Mouse (Mus musculus) urinary bladder, adult 18-20 months (tissue): Measurements from ENCODE around the gene Nfia.

Experiments
- DNase-seq, 2 experiments: peaks; one replicate each; pipeline ENCODE4 v3.0.0; 2022; ENCODE audit warnings: low spot score in 2 of 2, mixed read lengths in 2 of 2

Gene Nfia

DNA sequence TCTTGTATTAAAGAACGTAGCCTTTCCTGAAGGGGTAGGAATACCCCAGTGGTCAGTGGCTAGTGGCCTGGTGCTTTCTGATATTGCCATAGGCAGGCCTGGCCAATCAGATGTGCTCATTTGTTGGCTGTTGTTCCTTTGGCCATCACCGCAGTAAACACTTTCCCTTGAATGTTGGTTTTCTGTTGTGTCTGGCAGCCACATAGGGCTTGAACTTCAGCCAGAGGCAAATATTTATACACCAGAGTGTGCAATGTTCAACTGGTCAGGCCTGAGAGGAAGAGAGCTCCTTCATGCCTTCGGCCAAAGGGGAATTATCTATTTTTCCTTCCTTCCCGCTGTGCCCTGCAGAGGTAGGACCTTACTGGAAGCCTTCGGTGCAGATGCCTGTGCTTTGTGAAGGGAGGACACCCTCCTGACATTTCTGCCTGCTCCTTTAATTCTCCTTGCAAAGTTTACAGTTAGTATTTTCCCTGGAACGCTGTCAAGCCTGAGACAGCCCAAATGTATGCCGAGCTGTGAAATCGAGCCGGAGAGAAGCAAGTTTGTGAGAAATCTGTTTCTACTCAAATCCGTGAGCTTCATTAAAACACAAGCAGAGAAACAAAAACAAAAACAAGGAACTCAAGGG lies 95.9 kb downstream of the Nfia start:
- no peak for DNase-seq

DNA sequence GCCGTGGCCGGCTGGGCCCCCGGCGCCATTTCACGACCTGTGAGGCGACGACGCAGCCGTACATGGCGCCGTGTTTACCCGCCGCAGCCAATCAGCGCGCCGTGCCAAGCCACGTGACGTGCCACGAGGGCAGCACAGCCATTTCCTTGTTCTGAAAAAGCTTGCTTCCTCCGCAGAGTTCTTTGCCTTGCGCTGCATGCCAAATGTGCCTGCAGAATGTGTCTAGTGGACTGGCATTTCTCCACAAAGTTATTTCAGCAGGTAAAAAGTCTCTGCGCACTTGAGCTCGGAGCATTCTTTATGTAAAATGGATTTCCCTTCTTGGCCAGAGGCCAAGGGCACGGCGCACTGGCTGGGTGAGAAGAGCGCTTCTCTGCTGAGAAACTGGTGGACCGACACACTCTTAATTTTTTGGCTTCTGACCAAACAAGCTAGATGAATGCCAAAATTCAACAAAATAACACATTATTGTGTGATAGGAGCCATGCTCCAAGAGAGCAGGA lies 96.5 kb downstream of the Nfia start:
- DNase-seq: peak; percentile 57 to 89

DNA sequence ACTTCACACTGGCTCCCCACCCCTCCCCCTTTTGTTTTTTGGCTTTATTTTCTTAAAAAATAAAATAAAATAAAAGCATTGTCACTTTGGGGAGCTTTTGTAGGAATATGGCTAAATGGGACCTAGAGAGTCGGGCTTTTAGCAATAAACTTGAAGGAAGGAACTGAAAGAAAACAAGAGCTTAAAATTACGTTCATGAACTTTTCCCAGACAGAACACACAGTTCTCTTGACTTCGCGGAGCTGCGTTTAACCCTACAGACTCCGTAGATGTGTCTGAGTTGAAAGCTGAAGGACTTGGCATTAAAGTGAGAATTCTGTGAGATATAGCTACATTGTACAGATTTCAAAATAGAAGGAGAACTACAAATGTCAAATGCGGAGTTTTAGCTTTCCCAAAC lies 96.9 kb downstream of the Nfia start:
- no peak for DNase-seq

DNA sequence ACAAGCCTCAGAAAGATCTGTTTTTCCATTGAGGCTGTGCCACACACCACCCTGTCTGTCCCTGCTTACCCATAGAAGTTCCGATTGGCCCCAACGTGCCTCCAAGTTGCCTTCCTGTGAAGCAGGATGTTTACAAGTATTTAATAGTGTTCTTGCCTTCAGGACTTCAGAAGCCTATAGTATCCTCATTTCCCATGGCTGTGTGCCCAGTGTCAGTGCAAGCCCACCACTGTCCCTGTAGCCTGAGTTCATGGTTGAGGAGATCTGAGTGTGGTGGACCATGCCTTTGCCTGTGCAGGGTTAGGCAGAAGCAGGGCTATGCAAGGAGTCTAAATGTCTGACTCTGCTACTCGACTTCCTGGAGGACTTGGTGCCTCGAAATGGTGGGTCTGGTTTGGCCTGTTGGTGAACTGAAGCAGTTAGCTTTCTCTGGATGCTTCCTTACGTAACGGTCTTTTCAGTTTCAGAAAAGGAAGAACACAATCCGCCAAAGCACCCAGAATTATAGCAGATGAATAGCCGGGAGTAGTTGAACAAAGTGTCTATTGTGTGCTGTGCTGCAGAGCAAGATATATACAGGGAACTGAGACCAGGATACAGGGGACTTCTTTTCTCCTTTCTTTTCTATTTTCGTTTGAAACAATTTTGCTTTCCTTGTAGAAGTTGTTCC lies 99.4 kb downstream of the Nfia start:
- DNase-seq: no peak

DNA sequence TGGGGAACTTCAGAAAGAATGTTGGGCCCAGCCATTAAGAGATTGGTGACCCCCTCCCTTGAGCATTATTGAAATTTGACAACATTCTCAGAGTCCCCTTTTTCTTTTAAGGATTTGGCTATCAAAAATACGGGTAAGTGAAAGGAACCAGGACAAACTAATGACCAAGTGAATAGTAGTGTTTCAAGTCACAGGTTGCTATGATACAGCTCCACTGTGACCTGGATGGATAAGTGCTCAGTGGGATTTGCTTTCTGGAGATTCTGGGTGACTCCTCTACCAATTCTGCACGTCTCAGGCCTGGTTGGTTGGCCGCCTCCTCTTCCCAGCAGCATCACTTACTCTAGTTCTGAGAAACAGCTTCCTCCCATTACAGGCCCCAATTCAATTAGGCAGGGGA lies 102.4 kb downstream of the Nfia start:
- DNase-seq: no peak

DNA sequence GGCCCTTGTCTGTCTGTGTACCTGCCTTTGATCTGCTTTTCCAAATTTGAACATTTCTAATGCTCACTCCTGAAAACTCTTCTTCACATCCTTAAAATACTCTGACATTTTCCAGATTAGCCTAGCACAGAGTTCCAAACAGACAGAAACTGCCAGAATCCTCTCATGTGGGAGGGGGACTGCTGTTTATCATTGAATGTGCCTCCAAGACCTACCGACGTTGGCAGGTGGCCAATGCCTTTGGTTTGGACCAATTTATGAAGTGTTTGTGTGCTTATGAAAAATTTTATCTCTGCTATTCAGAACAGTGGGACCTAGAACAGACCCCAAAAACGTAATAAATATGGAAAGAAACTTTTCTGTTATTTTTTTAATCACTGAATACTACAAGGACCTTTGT lies 103.4 kb downstream of the Nfia start:
- no peak for DNase-seq

DNA sequence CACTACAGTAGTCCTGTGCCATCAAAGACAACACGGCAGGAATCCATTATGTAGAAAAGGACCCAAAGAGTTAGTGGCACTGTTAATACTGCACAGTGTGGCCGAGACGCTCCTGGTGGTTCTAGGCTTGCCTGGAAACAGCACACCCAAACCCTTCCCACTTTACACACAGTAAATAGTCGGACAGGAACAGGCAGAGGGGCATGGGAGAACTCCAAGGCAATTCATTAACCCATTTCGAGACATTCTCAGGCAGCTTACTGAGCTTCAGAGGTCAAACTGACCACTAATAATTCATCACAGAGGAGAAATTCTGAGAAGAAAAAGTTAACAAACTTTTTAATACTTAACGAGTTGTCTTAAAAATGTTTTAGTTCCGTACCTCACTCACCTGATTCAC lies 107.2 kb downstream of the Nfia start:
- no peak for DNase-seq

DNA sequence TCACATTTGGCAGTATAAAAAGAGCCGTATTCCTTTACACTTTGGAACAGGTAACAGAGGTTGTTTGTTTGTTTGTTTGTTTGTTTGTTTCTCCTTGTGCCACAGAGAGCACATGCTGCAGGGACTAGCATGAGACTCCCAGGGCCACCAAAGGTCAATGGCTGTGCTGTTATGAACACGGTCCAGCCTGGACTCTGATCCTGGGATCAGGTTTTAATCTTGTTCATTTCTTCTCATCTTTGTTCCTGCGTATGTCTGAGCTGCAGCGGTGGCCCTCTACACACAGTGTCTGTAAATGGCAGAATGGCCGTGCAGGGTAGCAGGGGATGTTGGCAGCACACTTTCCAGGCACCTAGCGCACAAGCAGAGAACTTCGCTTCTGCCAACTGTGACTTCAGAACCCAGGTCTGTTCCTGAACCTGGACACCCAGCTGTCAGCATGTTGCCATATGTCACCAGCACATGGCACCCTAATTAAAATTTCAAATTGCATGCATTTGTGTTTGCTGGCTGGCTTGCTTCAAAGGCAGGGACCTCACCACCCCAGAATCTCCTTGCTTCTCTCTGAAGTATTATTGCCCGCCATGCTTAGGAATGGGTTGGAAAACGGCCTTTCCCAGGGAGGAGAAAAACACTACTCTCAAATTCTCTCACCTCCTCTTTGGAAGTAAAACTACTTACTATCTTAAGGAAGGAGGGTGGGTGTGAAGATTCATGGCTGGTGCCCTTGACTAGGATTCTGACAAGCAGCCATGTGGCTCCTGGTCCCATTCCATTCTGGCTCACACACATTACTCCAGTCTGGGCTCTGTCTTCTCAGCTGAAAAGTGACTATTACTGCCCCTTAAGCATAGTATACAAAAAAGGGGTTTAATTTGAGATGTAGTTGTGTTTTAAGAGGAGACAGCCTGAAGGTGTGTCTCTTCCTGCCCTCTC lies 107.9 kb downstream of the Nfia start:
- no peak for DNase-seq

DNA sequence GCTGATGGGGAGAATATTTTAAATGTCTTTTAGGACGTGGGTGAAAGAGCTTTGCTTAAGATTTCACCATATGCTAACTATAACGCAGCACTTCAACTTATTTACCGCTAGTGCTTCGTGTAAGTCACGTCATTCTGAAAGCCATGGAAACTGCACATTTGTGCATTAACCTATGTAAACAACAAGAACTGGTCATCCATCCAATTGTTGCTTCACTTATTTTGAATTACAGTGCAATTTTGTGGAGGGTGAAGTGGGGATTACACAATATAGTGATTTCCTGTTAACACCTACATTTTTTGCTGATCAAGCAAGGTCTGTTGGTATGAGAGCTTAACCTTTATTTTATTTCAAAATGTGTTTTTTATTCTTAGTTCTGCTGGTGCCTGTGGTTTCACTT lies 113.0 kb downstream of the Nfia start:
- no peak for DNase-seq

DNA sequence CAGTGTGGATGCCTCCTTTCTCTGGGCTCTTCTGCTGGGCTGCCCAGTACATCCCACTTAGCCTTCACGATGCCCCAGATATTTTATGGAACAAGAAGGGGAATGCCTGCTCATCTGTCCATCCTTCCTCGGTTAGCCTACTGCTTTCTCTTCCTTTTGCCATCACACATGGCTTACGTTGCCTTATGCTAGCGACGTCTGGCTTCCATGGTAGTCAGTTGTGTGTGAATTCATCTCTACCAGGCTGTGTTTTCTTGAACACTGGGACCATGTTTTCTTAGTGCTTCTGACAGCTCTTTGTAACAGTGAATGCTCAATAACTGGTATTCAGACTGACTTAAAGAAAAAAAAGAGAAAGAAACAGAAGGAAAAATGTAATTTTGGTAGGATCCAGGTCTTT lies 113.7 kb downstream of the Nfia start:
- DNase-seq: no peak

DNA sequence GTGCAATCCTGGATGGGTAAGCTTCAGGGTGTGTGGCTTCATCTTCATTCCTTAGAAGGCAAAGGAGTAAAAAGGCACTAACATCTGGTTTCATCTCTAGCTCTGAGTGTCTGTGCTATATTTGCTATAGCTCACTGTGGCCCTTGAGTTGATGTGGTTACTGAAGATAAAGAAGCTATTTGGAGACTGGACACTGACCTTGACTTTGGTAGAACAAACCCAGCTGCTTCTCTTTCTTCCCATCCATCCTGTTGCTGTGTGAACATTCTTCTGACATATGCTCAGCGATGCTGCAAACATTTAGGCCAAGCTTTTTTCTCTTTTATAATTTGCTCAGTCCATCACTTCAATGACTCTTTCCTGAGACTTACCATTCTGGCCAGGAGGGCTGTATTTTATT lies 114.7 kb downstream of the Nfia start:
- DNase-seq: no peak

DNA sequence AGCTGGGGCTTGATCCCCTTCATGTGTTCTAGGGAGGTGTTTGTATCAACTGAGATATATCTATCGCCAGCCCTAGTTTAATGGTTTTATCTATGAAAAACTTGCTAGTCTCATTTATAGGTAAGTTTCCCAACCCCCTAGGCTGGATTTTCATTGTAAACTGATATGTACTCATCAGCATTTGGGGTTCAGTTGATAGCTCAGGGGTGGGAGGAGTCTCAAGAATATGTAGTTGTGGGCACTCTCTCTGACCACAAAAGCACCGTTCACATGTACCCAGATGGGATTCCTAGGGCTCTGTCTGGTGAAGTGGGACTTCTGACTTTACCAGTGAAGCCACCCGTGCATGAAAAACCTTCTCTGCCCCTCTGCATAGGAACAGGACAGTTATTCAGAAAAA lies 118.5 kb downstream of the Nfia start:
- no peak for DNase-seq

DNA sequence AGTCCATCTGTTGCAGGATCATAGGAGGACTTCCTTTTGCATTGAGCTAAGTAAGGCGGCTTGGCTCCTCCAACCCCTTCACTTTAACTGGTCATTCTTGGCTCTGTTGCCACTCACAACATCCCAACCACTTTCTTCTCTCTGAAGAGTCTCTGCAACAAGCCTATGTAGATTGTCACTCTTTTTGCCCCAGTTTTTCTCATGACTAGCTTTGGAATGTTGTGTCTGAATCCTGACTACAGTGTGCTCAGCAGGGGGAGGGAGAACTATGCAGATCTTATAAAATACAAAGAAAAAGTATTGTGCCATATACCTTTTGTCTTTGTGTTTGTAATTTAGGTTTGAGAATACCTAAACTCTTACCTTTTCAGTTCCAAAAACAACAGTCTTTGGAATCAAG lies 119.1 kb downstream of the Nfia start:
- DNase-seq: no peak

DNA sequence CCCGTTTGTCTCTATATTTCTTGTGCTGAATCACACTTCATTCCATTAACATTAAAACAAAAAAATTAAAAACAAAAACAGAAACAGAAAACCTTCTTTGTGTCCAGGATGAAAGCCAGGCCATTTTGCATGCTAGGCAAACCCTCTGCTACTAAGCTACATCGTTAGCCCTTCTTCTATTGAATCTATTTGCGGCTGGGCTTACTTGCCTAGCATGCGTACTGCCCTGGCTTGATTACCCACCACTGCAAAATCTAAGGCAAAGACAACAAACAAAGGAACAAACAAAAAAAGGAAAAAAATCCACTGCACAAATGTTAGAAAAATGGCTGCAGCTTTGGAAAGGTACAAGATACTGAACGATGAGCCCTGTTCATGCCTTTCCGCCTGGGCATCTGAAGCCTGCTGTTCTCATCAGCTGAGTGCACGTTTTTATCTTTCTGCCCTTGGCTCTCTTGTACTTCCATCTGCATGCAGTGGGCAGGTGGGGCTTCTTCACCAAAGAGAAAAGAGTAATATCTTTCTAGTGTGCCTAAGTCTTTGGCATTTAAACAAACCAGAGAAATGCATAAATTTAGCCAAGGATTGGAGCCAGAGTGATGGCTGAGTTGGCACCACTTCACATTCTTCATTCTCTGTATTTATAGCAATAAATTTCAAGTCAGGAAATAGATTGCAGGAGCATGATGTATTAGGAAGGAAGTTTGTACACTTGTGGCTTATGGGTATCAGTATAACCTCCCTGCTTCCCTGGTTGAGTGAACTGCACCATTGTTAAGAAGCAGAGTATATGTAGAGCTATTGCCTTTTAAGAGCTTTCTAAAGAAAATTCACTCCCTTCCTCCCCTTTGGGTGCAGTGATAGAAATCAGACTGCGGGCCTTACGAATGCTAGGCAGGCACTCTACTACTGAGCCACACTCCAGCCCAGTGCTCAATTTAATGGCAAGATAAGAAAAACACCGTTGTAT lies 121.7 kb downstream of the Nfia start:
- DNase-seq: no peak

DNA sequence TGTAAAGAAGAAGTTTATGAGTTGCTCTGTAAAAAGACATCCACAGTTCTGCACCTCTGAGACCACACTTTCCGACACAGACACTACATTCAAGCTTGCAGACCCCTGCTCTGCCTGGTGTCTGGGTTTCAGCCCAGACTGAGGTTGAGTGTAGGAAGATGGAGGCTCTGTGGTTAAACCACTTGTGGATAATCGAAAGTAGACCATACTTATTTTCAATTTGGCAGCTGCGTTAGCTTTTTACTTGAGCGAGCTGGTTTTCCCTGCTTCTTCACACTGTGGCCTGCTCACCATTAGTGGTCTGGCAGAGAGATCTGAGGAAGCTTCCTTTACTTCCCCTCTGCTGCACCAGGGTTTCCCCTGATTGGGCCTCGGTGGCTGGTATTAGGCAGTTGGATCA lies 123.4 kb downstream of the Nfia start:
- DNase-seq: no peak

DNA sequence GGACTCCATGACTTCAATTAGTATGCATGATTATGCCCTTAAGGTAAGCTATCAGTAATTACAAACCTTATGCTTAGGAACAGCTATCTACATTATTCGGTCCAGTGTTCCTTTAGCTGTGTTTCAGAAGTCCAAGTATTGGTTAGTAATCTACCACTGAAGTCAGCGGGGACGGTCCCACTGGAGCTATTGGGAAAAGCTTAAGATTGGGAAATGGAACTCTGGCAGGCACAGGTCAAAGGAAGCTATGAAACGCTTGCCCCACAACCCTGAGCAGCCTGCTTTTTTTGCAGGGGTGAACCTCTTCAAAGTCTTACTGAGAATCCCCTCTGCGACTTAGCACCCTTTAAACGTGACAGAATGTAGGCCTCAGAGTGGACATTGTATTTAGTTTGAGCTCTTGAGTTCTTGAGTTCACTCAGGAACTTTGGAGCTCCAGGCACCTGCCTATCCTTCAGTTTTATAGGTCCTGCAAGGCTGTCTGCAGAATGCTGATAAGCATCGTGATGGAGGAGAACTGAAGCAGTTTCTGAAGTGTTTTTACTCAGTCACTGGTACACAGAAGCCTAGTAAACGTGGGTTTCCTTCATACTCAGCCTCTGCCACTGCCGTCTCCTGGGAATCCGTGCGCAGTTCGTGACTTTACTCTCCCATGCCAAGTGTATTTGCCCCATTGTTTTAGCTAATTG lies 127.9 kb downstream of the Nfia start:
- DNase-seq: no peak

DNA sequence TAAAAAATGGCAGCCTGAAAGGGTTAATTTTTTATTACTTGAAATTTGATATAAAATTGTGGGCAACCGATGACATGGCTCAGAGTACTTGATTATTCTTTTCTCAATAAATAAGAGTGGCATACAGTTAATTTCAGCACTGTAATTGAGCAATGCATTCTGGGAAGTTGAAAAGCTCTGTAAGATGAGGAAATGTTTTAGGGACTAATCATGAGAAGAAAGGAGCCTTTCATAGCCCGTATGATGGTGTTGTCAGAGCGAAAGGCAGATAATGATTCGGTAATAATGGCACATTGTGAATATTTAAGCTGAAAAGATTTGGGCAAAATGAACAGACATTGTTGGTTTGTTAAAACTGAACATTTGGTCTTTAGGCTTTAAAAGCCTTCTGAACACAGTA lies 133.3 kb downstream of the Nfia start:
- no peak for DNase-seq

DNA sequence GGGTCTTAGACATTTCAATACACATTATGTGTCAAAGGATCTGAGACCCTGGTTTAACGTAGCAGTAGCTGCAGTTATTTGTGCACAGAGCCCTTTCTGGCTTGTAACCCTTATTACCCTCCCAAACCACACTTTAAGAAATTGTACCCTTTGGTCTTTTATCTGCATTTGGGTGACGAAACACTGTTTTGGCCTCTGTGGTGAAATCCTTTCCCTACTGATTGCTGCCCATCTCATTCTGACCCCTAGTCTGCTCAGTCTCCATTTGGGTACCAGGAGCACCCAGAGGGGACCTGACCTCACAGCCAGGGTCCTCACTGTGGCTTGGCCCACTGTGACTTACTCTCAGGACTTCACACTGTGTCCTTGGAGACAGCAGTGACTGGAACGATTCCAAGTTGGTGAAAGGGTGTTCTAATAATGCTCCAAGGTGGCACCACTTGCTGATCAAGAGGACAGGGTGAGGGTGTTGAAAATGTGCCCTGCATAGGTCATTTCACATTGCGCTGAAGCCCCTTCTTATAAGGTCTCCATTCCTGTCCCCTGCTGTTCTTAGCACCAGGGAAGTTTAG lies 136.1 kb downstream of the Nfia start:
- no peak for DNase-seq

DNA sequence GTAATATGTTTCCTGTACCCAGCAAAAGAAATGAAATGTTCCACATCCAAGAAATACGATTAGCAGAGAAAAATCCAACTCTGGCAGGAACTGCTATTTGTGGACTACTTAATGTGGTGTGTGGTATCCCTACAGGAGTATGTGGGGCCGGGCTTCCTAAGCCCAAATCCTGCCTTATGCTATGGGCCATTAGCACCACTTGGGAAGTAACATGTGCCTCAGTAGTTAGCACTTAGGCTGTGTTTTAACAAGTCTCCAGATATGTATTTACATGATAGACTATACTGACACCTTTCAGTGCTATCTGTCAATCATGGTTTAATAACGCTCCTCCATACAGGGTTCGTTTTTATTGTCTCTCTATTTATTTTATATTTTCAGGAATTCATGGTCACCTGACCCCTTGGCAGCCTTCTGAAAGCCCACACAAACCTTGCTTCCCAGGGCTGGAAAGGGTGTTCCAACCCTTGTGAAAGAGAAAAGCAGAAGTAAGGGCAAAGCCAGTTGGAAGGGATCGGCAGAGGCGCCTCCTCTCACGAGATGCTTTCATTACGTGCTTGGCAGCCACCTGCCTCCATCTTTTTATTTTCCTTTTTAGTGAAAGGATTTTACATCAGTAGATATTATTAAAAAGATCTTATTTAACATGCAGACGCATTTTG lies 137.7 kb downstream of the Nfia start:
- no peak for DNase-seq
